Mouse (Mus musculus): ENCODE measurements around the gene Bad. TPM values are rescaled to one million over a fixed set of nuclear protein-coding genes. Genes with fewer than 3 reads are reported as not detected.
A peak's percentile ranks its signal among the peaks of the same experiment; 100 is the strongest.

The Bad gene
- polyA plus RNA-seq, 1 experiment from 2014 or later, result 79.3 TPM

DNA sequence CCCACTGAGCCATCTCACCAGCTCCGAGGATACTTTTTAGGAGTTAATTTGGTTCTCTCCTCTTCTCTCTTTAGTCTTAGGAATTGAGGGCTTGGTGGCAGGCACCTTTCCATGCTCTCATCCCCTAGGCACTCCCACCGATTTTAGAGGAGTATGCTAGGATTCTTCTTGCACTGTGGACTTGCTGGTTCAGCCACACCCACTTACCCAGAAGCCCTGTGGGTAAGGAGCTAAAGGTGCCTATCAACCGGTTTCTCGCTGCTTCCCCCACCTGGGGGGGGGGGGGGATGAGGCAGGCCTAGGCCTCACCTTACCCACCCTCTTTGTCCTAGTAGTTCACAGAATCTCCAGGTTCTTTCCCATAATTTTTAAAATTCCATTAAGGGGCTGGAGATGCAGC lies 6.1 kb downstream of the Bad start:
- H3K4me3 ChIP-seq (replicated peaks; ENCODE audit: low read depth, low read length), result no peak overlapping the region
- H3K4me2 ChIP-seq (ENCODE audit: low read length), result no peak overlapping the region
- H3K9ac ChIP-seq (replicated peaks; ENCODE audit: low read length), result no peak overlapping the region
- peaks cover 19% of the 10 kb centered on the region for H3K4me1 ChIP-seq (ENCODE audit: control insufficient read depth, insufficient read depth, low read length)
- peaks cover 10% of the 10 kb centered on the region for H3K36me3 ChIP-seq (ENCODE audit: control insufficient read depth, insufficient read depth, low read length)
- H3K27ac ChIP-seq (replicated peaks; ENCODE audit: low read depth, low read length), result no peak overlapping the region
- no peak for DNase-seq
- no peak for ATAC-seq (ENCODE audit: low FRiP score, low TSS enrichment)
- H3K9me3 ChIP-seq (ENCODE audit: control insufficient read depth, low read length), result no peaks in the 10 kb centered on the region
- WGBS, result 55% methylated on average over 4 of the region's 4 CpGs
- H3K27me3 ChIP-seq (ENCODE audit: control insufficient read depth, insufficient read depth, low read length), result no peaks in the 10 kb centered on the region

DNA sequence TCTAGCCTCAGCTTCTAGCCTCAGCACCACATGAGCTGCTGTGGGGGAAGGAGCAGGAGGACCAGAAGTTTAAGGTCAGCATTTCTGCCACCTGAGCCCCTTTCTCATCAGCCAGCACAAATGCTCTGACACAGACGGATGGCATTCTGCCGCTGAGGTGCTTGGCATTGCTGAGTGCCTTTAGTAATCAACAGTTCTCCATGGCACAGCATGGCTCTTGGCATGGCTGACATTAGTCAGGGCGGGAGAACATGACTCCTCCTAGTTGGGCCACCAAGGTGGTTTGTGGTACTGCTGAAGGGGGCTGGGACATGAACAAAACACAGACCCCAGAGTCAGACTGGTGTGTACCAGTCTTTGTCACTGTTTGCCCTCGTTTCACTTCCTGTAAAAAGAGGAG lies 6.5 kb downstream of the Bad start:
- Histone ChIP-seq H3K4me2 (ENCODE audit: low read length) (no peak overlapping the region), H3K4me1 (ENCODE audit: control insufficient read depth, insufficient read depth, low read length) (peaks cover 19% of the 10 kb centered on the region), H3K27ac (replicated peaks; ENCODE audit: low read depth, low read length) (no peak overlapping the region), H3K9ac (replicated peaks; ENCODE audit: low read length) (no peak overlapping the region), H3K4me3 (replicated peaks; ENCODE audit: low read depth, low read length) (no peak overlapping the region), H3K27me3 (ENCODE audit: control insufficient read depth, insufficient read depth, low read length) (no peaks in the 10 kb centered on the region), H3K9me3 (ENCODE audit: control insufficient read depth, low read length) (no peaks in the 10 kb centered on the region), H3K36me3 (ENCODE audit: control insufficient read depth, insufficient read depth, low read length) (peaks cover 10% of the 10 kb centered on the region)
- WGBS, result 83% methylated on average over 4 of the region's 4 CpGs
- DNase-seq (no peak), ATAC-seq (ENCODE audit: low FRiP score, low TSS enrichment) (no peak)

DNA sequence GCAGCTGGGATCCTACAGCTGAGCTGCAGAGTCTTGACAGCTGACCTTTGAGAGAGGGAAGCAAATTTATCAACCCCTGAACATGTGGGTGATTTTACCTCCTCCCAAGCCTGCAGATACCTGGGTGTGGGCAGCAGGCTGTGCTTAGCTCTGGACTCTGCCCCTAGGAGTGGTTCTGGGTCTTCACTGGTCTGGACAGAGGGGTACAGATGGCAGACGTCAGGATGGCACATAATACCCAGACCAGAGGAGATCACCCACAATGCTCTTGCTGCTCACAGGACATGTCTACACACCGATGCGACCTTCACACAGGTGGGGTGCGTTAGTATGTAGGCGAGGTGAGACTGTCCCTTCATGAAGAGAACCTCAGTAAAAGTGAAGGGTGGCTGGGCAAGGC lies 7.9 kb downstream of the Bad start:
- no peak overlapping the region for H3K9ac ChIP-seq (replicated peaks; ENCODE audit: low read length)
- H3K36me3 ChIP-seq (ENCODE audit: control insufficient read depth, insufficient read depth, low read length), result peaks cover 10% of the 10 kb centered on the region
- 90% methylated on average over 5 of the region's 5 CpGs for WGBS
- ATAC-seq (ENCODE audit: low FRiP score, low TSS enrichment) (no peak), DNase-seq (no peak)
- no peaks in the 10 kb centered on the region for H3K27me3 ChIP-seq (ENCODE audit: control insufficient read depth, insufficient read depth, low read length)
- peaks cover 20% of the 10 kb centered on the region for H3K4me1 ChIP-seq (ENCODE audit: control insufficient read depth, insufficient read depth, low read length)
- no peak overlapping the region for H3K27ac ChIP-seq (replicated peaks; ENCODE audit: low read depth, low read length)
- H3K4me2 ChIP-seq (ENCODE audit: low read length), result peak overlapping the region; percentile 97
- no peak overlapping the region for H3K4me3 ChIP-seq (replicated peaks; ENCODE audit: low read depth, low read length)
- no peaks in the 10 kb centered on the region for H3K9me3 ChIP-seq (ENCODE audit: control insufficient read depth, low read length)

DNA sequence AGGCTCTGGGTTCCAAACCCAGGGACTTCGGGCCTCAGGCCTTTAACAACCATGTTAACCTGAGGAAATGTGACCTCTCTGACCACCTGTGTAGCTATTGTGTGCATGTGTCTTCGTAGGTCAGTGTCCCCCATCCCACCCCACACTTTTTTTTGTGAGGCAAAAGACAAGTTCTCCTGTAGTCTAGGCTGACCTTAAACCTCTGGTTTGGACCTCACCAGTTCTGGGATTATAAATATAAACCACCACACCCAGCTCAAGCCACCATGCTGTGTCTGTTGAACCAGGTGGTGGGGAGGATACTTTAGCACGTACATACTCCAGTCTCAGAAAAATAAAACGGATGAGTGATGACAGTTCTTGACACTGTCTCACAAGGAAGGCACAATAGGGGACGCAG lies 8.3 kb downstream of the Bad start:
- Histone ChIP-seq H3K27ac (replicated peaks; ENCODE audit: low read depth, low read length) (0 out of 2 replicates have a peak overlapping the region, but pooled peaks have one; percentile 84), H3K4me1 (ENCODE audit: control insufficient read depth, insufficient read depth, low read length) (peaks cover 20% of the 10 kb centered on the region), H3K36me3 (ENCODE audit: control insufficient read depth, insufficient read depth, low read length) (peaks cover 10% of the 10 kb centered on the region), H3K4me3 (replicated peaks; ENCODE audit: low read depth, low read length) (peak overlapping the region; percentile 50), H3K9ac (replicated peaks; ENCODE audit: low read length) (peak overlapping the region; percentile 69), H3K9me3 (ENCODE audit: control insufficient read depth, low read length) (no peaks in the 10 kb centered on the region), H3K27me3 (ENCODE audit: control insufficient read depth, insufficient read depth, low read length) (no peaks in the 10 kb centered on the region), H3K4me2 (ENCODE audit: low read length) (peak overlapping the region; percentile 97)
- WGBS, result 46% methylated on average over 5 of the region's 5 CpGs
- no peak for DNase-seq
- no peak for ATAC-seq (ENCODE audit: low FRiP score, low TSS enrichment)

DNA sequence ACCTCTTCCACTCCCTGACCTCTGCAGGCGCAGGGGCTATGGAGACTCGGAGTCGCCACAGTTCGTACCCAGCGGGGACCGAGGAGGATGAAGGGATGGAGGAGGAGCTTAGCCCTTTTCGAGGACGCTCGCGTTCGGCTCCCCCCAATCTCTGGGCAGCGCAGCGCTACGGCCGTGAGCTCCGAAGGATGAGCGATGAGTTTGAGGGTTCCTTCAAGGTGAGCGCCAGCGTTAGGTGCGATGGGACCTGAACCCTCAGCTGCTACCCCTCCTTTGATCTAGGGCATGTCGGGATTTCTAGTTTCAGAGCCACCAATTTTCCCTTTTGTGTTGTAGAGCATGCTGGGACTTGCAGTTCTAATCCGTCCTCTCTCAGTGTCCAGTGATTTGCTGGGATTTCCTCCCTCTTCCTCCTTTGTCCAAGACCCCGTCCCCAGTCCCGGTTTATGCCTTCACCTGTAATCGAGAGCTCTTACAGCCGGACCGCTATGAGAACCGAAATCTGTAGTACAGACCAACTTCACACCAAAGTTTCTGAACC lies 9.0 kb downstream of the Bad start:
- peaks cover 10% of the 10 kb centered on the region for H3K36me3 ChIP-seq (ENCODE audit: control insufficient read depth, insufficient read depth, low read length)
- peak overlapping the region; percentile 97 for H3K4me2 ChIP-seq (ENCODE audit: low read length)
- H3K4me1 ChIP-seq (ENCODE audit: control insufficient read depth, insufficient read depth, low read length), result peaks cover 20% of the 10 kb centered on the region
- H3K9me3 ChIP-seq (ENCODE audit: control insufficient read depth, low read length), result no peaks in the 10 kb centered on the region
- WGBS, result under 1% methylated on average over 28 of the region's 28 CpGs
- H3K9ac ChIP-seq (replicated peaks; ENCODE audit: low read length), result peak overlapping the region; percentile 69
- ATAC-seq (ENCODE audit: low FRiP score, low TSS enrichment) (peak; percentile 43), DNase-seq (peak; percentile 83)
- peak overlapping the region; percentile 84 for H3K27ac ChIP-seq (replicated peaks; ENCODE audit: low read depth, low read length)
- H3K4me3 ChIP-seq (replicated peaks; ENCODE audit: low read depth, low read length), result peak overlapping the region; percentile 50
- H3K27me3 ChIP-seq (ENCODE audit: control insufficient read depth, insufficient read depth, low read length), result no peaks in the 10 kb centered on the region

DNA sequence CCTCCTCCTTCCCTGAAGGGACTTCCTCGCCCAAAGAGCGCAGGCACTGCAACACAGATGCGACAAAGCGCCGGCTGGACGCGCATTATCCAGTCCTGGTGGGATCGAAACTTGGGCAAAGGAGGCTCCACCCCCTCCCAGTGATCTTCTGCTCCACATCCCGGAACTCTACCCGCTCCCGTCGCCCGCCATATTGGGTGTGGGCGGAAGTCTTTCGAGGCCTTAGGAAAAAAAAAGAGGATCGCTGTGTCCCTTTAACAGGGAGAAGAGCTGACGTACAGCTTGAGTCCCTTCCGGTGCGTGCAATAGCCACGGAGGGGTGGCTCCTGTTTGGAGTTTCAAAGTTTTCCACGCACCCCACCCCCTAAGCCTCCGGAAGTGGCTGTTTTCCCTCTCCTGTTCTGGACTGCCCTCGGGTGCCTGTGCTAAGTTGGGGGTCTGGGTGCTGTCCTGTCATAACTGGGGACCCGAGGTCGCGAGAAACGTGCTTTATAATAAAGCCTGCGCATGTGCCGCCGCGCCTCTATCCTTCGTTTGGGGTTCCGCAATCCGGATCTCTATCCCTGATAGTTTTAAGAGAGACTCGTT lies 9.8 kb downstream of the Bad start:
- Histone ChIP-seq H3K9me3 (ENCODE audit: control insufficient read depth, low read length) (no peaks in the 10 kb centered on the region), H3K27ac (replicated peaks; ENCODE audit: low read depth, low read length) (peak overlapping the region; percentile 84), H3K9ac (replicated peaks; ENCODE audit: low read length) (peak overlapping the region; percentile 69), H3K4me2 (ENCODE audit: low read length) (peak overlapping the region; percentile 97), H3K4me3 (replicated peaks; ENCODE audit: low read depth, low read length) (peak overlapping the region; percentile 50), H3K4me1 (ENCODE audit: control insufficient read depth, insufficient read depth, low read length) (peaks cover 20% of the 10 kb centered on the region), H3K36me3 (ENCODE audit: control insufficient read depth, insufficient read depth, low read length) (0 out of 2 replicates have a peak, but pooled peaks cover 6% of the 10 kb centered on the region), H3K27me3 (ENCODE audit: control insufficient read depth, insufficient read depth, low read length) (no peaks in the 10 kb centered on the region)
- ATAC-seq (ENCODE audit: low FRiP score, low TSS enrichment) (peak; percentile 79), DNase-seq (peak; percentile 95)
- under 1% methylated on average over 35 of the region's 35 CpGs for WGBS

DNA sequence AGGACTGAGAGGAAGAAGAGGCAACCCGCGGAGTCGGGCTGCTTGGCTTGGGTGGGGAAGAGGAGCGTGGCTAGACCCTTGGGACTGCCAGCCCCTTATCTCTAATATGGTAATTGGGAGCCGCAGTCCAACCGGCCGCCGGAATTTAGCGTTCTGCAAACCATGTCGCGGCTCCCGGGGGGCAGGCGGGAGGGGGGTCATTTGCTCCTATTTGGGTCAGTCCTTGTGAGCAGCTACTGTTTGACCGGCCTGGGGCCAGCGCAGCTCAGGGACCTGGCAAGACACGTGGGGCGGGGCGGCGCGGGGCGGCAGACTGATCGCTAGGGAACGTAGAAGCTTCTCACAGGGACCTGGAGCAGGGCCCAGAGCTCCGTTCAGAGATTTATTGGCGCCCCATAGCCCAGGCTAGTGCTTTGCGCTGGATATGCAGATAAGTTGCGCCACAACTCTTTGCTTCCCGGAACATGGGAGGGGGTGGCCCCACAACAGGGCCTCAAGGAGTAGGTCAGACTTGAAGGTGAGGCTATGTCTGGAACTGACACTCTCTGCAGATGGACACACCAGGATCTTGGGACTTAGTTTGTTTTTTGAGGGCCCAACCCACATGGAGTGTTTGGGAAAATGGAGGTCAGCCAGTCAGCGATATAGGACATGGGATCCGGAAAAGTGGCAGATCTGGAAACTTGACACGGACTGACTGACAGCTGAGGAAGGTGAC lies 10.5 kb downstream of the Bad start:
- H3K9ac ChIP-seq (replicated peaks; ENCODE audit: low read length), result peak overlapping the region; percentile 69
- 0 out of 2 replicates have a peak, but pooled peaks cover 6% of the 10 kb centered on the region for H3K36me3 ChIP-seq (ENCODE audit: control insufficient read depth, insufficient read depth, low read length)
- DNase-seq, result peak; percentile 67
- peaks cover 20% of the 10 kb centered on the region for H3K4me1 ChIP-seq (ENCODE audit: control insufficient read depth, insufficient read depth, low read length)
- no peaks in the 10 kb centered on the region for H3K27me3 ChIP-seq (ENCODE audit: control insufficient read depth, insufficient read depth, low read length)
- H3K9me3 ChIP-seq (ENCODE audit: control insufficient read depth, low read length), result no peaks in the 10 kb centered on the region
- WGBS, result 3% methylated on average over 31 of the region's 31 CpGs
- H3K4me3 ChIP-seq (replicated peaks; ENCODE audit: low read depth, low read length), result peak overlapping the region; percentile 50
- peak overlapping the region; percentile 97 for H3K4me2 ChIP-seq (ENCODE audit: low read length)
- H3K27ac ChIP-seq (replicated peaks; ENCODE audit: low read depth, low read length), result peak overlapping the region; percentile 84
- peak; percentile 17; the same call in 1 of the 2 replicates for ATAC-seq (ENCODE audit: low FRiP score, low TSS enrichment)

DNA sequence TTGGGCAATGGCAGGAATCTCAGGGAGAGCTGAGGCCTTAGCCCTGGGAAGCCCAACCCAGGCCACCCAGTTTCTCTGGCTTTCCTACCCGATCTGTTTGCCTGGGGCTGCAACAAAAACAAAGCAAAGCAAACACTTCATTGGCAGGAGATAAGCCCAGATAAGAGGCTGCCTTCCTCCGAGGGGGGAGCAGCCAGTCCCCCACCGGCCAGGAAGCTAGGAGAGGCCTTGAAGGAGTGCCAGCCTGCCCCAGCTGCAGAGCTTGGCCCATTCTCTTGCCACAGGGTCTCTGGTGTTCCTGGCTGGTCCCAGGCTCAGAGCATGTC lies 11.0 kb downstream of the Bad start:
- peak overlapping the region; percentile 84 for H3K27ac ChIP-seq (replicated peaks; ENCODE audit: low read depth, low read length)
- peaks cover 20% of the 10 kb centered on the region for H3K4me1 ChIP-seq (ENCODE audit: control insufficient read depth, insufficient read depth, low read length)
- peak overlapping the region; percentile 69; the same call in 1 of the 2 replicates for H3K9ac ChIP-seq (replicated peaks; ENCODE audit: low read length)
- H3K4me3 ChIP-seq (replicated peaks; ENCODE audit: low read depth, low read length), result no peak overlapping the region; the same call in 1 of the 2 replicates
- 0 out of 2 replicates have a peak, but pooled peaks cover 6% of the 10 kb centered on the region for H3K36me3 ChIP-seq (ENCODE audit: control insufficient read depth, insufficient read depth, low read length)
- 34% methylated on average over 3 of the region's 3 CpGs for WGBS
- DNase-seq (no peak), ATAC-seq (ENCODE audit: low FRiP score, low TSS enrichment) (no peak)
- H3K4me2 ChIP-seq (ENCODE audit: low read length), result peak overlapping the region; percentile 97
- no peaks in the 10 kb centered on the region for H3K9me3 ChIP-seq (ENCODE audit: control insufficient read depth, low read length)
- no peaks in the 10 kb centered on the region for H3K27me3 ChIP-seq (ENCODE audit: control insufficient read depth, insufficient read depth, low read length)

Measured in midbrain, embryonic 14.5 days (tissue).